Mouse (Mus musculus) kidney, postnatal 10 days (tissue): Measurements from ENCODE around the gene Srpx2.
A peak's percentile ranks its signal among the peaks of the same experiment; 100 is the strongest.

Experiments
- DNase-seq: peaks from one replicate; pipeline ENCODE4 v3.0.0; 2021; ENCODE audit warnings: mixed read lengths

Srpx2 gene

DNA sequence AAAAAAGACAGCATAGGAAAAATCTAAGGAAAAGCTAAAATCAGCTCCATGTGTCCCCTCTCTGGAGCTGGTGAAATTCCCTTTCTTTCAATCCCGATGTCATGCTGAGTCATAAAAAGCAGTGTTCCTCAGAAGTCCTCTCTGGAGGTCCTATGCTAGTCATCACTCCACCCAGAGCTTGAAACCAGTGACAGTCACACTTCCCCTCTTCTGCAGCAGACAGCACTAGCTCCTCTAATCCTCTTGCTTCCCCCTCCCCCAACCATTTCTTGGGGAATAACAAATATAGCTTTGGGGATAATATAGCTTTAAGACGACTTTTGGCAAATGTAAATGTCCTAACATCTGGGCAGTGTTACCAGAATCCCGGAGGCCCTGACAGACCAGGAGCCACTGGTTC lies at the start of gene Srpx2:
Gene Srpx2 (plus strand): TSS at position 166 of the 400 bp plus-strand sequence.
- DNase-seq: peak; percentile 14

DNA sequence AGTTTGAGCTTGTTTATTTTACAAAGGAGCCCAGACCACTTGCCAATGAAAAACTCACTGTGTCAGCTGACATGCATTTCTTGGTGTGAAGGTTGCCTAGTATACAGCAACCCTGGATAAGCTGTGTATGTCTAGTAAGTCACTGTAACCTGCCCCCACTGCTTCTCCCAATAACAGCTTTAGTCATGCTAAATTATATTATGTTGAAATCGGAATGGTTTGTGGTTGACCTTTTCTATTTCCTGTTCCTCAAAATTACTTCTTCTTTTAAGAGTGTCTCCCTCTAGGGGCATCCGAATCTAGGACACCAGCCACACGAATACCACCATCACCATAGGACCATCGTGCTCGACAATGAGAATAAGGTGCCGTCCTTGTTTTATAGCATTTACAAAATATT lies 38.5 kb upstream of the Srpx2 start:
- DNase-seq: no peak

DNA sequence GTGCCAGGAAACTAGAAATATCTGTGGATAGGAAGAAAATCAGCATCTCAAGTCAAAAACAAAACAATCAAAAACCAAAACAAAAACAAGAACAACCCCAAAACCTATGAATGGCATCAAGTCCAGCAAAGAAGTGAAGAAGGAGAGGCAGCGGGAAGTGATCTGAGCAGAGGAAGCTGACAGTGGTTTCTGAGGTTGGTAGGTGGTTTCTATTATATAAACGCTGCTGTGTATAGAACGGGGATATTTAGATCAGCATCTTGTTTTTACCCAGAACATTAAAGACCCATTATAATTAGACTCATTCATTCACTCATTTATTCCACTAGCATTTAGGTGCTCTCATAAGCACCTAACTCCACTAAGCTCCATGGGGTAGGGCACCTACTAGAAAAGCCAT lies 20.9 kb upstream of the Srpx2 start:
- no peak for DNase-seq

DNA sequence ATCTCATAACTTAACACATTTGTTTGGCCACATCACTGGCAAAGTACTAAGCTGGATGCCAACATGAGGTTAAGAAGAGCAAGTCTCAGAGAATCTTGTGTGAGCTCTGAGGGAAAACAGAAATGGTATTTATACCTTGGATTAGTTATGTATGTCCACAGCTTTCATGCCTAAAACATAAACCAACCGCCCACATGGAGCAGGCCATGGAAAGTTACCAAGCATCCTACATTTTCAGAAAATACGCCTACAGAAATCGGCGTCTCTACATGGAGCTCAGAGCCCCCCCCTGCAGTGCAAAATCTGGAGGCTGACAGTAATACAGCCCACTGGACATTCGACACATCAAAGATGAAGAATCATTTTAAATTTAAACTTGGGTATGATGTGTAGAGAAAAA lies 20.1 kb upstream of the Srpx2 start:
- DNase-seq: no peak

DNA sequence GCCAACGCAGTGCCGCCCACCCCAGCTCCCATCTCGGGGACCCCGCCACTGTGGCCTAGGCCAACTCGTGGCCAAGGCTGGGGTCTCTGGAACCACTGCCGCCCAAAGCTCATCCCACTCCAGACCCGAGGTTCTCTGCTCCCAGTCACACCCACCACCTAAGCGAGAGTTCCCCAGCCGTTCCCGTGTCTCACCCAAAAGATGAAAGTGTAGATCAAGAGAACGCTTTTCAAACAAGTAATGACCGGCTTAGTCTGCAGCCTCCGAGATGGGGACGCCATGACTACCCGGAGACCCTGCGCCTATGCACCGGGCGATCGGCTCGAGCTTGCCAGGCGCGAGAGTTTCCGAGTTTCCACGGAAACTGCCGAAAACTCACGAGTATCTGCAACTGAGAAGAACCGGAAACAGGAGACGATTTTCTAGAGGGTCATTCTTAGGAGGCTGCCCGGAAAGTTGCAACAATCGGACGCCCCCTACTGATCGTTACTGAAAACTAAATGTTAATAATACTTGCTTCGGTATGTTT lies 10.1 kb upstream of the Srpx2 start, which contains the start of gene Tspan6:
Gene Tspan6 (minus strand): TSS at position 416 of the 529 bp plus-strand sequence.
- DNase-seq: peak; percentile 91

DNA sequence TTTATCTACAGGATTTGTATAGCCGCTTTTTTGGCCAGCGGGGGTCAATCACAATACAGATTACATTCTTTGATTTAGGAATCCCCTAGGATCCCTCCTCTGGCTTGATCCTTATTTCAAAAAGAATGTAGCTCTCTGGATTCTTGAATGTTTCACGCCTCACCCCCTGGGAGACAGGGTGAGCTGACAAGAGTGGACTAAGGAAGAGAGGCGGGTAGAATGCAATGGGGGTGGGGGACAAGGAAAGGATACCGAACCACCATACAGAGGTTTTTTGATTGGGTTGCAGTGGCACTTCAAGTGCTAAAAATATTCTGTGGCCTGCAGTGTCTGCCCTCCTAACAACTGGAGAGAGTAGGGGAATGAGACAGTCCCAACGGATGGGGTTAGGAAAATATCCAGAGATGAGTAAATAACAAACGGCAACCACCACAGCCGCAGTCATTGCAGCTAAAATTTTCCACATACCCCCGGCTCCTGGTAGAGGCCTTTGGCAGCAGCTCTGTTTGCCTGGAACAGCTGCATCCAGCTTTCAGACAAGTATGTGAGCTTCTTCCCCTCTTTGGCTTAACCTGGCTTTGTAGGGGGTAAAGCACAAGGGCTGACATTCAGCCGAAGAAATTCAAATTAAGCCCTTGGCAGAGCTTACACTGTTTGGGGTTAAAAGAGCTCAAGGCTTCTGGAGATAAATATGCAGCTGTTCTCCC lies 3.3 kb downstream of the Srpx2 start:
- DNase-seq: peak; percentile 62

DNA sequence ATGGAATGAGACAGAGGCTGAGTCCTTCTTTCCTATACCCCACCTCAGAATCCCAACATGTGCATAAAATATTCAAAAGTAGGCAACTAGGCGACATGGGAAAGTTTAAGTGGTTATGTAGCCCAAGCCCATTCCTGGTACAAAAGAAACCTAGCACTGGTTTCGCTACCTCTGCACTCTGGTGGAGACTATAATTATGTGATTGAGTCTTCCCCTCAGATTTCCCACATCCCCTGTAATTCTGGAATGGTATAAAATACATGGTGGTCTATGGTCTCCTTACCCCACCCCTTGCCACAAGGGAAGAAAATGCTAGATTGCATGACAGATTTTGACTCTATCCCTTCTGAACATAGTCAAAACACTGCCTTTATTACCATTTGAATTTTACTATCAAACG lies 4.8 kb downstream of the Srpx2 start:
- DNase-seq: no peak

DNA sequence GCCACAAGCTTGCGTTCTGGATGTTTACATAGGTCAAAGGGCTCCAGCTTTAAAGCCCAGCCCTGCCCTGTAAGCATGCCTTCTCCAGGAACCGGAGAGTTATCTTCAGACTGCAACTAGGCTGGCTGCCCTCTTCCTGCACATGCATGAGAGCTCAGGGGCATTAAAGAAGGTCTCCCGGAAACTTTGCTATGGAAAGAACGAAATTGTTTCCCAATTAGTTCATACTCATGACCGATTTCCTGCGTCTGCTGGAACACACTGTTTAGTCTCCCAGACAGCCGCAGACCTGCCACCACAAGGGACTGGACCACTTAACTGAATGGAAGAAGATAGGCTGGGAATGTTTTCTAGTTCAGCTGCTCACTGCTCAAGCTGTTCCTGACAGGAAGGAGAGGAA lies 6.0 kb downstream of the Srpx2 start:
- peak; percentile 11 for DNase-seq

DNA sequence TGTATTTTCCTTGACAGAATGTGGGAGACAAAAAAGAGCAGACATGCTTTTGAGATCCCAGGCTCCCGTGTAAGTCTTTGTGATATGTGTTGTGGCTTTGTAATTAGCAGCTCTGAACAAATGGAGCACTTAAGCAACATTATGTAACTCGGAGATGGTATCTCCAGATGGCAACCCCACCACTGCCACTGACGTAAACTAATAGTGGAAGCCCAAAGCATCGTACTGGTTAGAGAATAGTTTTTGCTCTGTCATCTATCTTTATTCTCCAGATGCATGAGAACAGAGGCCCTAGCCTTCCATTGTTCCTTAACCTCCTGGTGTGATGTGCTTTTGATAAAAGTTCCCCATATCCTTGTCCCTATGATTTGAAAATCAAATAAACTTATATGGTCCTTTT lies 13.0 kb downstream of the Srpx2 start:
- no peak for DNase-seq

DNA sequence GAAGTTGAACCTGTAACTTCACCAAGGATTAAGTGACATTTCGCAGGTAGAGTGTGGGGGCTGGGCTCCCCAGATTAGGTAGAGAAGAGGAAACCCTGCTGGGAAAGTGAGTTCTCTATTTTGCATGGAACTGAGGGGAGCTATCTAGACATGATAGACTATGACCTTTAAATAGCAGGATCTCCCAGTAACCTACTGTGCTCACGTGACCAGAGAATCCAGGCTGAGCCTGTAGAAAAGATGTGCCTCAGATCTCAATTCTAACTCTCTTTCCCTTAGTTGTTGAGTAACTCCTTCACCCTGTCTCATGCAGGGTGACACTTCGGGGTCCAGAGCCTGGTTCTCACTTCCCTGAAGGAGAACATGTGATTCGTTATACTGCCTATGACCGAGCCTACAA lies 18.5 kb downstream of the Srpx2 start:
- no peak for DNase-seq

DNA sequence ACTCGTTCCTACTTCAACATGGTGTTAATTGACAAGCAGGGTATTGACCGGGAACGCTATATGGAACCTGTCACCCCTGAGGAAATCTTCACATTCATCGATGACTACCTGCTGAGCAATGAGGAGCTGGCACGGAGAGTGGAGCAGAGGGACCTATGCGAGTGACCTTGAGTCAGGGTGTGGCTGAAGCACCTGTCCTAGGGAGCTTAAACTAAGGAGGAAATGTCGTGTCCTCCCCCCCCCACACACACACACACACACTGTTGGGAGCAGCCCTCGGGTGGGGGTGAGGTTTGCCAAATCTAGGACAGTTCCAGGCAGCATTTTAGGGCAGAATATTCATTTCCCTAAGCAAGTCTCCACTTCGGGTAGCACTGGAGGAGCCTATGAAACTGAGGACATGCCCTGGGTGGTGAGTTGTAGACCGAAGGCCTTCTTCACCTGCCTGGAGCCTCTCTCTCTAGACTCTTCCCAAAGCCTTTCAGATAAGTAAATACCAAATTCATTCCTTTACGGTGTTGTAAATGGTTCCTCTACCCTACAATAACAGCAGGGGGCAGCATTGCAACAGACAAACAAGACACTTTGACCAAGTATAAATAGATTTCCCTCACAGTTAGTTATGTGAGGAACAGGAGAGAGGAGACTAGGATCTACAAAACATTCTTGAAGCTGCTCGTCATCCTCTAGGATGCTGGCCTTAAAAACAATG lies 23.2 kb downstream of the Srpx2 start:
- DNase-seq: peak; percentile 37

DNA sequence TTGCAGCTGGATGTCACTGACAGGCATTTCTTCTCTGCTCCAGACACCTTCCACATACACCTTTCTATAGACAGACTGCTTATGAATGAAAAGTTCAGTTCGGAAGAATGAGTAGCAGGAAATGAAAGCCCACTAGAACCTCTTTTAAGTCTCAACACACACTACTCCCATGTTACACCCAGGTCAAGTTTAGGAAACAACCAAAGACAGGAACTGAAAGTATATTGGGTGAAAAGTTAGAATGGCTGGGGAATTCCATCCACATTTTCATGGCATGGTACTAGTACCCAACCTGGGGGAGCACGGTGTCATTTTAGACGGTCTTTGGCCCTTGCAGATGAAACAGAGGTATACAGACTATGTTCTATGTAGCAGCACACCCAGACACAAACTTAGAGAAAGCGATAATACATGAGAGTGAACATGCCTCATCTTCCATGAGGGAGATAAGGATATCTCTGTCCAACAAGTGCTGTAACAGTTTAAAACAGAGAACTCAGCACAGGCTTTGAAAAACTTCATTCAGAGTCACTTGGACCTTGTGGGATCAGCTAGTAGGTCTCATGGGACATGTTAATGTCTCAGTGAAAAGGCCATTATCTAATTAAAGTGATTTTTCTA lies 28.5 kb downstream of the Srpx2 start:
- no peak for DNase-seq

DNA sequence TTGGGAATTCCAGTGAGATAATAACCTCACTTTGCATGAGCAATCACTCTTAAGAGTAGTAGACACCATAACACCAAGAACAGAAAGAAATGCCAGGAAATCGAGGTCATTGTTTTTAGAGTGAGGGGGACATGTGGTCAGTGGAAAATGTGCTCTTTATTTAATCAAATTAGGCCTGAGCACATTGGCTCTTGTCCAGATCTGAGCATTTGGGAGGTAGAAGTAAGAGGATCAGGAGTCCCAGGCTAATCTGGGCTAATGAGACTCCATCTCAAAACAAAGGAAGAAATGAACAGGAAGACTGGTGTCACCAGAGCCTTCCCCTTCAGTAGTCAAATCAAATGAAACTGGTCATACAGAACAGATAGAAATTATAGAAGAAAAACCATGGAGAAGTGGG lies 31.3 kb downstream of the Srpx2 start:
- DNase-seq: no peak

DNA sequence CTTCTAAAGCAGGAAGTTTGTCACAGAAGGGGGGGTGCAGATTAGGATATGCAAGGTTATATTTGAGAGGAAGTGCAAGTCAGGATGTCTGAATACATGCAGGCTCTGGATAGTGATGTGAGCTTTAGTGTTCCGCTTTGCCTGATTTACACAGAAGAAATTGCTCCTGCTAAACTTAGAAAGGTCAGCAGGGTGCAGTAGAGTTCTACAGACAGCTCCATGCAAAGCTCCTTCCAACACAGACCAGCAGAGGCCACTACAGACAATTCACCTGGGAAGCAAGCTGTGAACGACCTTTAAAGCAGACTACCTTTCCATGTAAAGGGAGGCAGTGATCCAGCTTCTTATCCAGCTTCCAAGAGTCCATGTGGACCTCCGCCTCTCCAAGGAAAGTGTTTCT lies 39.2 kb downstream of the Srpx2 start:
- DNase-seq: peak; percentile 68

DNA sequence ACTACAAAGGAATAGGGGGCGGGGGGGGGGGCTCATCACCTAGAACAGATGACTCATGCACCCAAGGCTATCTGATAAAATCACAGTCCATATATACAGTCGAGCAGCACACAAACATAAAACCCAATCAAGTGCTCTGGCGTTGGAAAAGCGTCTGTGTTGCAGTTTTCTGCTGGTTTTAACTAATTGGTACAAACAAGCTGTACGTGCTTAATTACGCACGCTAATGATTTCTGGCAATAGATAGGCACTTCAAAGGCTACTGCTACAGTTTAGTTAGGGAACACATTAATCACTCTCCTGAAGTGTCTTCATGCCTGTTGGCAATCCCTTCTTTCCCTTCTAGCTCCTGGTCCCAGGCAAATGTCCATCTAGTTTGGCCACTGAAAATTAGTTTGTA lies 46.4 kb downstream of the Srpx2 start:
- DNase-seq: no peak

DNA sequence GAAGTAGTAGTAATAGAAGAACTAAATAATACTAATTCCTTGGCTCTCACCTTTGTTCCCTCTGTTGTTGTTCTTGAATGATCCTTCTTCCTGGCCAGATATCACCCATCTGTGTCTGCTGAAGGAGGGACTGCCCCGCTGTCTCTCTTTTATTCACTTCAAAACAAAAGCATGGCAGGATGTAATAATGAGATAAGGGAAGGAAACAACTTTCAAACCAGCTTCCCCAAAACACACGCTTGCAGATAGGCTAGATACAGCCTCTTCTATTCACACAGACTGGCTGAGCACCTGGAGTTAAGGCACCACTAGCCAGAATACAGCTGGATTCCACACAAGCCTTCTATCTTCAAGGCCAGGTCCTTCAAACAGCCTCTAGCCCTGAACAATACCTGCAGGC lies 52.4 kb downstream of the Srpx2 start:
- DNase-seq: no peak

DNA sequence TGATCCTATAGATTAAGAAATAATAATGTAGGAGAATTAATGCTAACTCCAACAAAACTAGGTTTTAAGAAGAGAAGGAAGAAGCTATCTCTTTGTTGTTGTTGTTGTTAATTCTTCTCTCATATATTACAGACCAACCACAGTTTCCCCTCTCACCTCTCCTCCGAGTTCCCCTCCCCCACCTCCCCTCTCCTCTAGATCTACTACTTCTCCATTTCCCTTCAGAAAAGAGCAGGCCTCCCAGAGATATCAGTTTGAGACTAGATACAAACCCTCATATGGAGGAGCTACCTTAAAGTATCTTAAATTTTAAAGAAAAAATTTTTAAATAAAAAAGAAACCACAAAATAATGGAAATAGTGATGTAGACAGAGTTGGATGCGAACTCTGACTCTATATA lies 56.4 kb downstream of the Srpx2 start:
- DNase-seq: no peak

DNA sequence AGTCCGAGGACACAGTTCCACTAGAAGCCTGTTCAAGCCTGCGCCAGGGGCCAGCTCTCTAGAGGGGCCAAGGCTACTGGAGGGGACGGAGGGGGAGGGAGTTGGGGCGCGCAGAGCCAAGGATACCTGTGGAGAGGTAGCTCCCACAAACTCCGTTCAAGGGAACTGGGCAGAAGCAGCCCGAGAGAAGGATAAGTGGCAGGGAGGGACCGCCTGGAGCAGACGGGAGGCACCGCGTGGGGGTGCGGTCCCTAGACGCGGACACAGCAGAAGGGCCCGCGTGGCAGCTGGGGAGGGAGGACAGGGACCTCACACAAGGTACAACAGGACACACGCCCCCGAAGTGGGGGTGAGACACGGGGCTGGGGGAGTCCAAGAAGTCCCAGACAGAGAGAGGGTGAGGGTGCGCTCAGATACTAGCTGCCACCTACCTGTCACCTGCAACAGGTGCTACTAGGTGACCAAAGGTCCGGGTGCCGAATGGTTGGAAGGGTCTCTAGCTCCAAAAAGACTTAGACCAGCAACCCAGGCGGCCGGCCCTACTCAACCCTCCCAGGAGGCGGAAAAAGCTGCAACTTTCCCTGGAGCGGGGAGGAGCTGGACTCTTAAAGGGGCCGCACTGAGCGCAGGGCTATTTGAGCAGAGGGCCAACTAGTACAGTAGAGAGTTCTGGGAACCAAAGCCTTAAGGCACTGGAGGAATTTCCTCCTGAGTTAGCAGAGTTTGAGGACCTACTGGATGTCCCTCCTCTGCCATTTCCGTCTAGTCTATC lies 73.2 kb downstream of the Srpx2 start, which contains the start of gene Sytl4:
Gene Sytl4 (minus strand): TSS at position 582 of the 772 bp plus-strand sequence.
- DNase-seq: peak; percentile 60
